Mouse (Mus musculus): ENCODE measurements around the gene Dapk1. TPM values are rescaled to one million over a fixed set of nuclear protein-coding genes. Genes with fewer than 3 reads are reported as not detected.

Dapk1 gene
- polyA plus RNA-seq, 1 experiment from 2014 or later = 32.7 TPM

GRCm38 (mm10) chr13:60707541-60708468 lies 106.1 kb downstream of the Dapk1 start:
- Histone ChIP-seq H3K27ac (no peak overlapping the region), H3K9me3 (no peaks in the 10 kb centered on the region), H3K27me3 (no peaks in the 10 kb centered on the region), H3K36me3 (no peaks in the 10 kb centered on the region), H3K4me1 (peaks cover 13% of the 10 kb centered on the region; the same call in 1 of the 2 replicates), H3K4me3 (no peak overlapping the region), H3K4me2 (no peak overlapping the region), H3K9ac (no peak overlapping the region)
- 81% methylated on average over 16 of the region's 16 CpGs for WGBS
- ATAC-seq (ENCODE audit: borderline replicate concordance, extremely low read depth, low FRiP score, low TSS enrichment) = no peak

GRCm38 (mm10) chr13:60709136-60709535 lies 107.4 kb downstream of the Dapk1 start:
- Histone ChIP-seq H3K36me3 (no peaks in the 10 kb centered on the region), H3K4me3 (no peak overlapping the region), H3K27me3 (no peaks in the 10 kb centered on the region), H3K27ac (no peak overlapping the region), H3K4me2 (no peak overlapping the region), H3K9me3 (no peaks in the 10 kb centered on the region), H3K9ac (no peak overlapping the region), H3K4me1 (peaks cover 13% of the 10 kb centered on the region; the same call in 1 of the 2 replicates)
- 60% methylated on average over 6 of the region's 6 CpGs for WGBS
- no peak for ATAC-seq (ENCODE audit: borderline replicate concordance, extremely low read depth, low FRiP score, low TSS enrichment)

DNA sequence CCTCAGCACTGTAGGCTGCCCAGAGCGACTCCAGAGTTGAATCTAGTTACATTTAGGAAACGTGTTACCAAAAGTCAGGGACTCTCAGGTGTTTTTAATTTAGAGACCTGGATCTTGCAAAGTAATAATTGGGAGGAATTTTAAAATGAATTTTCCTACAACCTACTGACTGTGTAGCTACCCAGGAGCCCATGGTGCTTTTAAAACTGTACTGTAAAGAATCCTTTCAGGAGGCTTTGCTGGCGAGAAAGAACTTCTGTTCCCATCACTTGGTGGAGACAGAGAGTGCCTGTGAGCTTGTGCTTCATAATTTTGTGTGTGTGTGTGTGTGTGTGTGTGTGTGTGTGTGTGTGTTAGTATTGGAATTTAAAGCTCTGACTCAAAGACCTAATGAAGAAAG lies 109.2 kb downstream of the Dapk1 start:
- no peaks in the 10 kb centered on the region for H3K9me3 ChIP-seq
- H3K9ac ChIP-seq = no peak overlapping the region
- H3K36me3 ChIP-seq = no peaks in the 10 kb centered on the region
- no peak overlapping the region for H3K4me3 ChIP-seq
- no peak overlapping the region for H3K4me2 ChIP-seq
- peaks cover 21% of the 10 kb centered on the region; the same call in 1 of the 2 replicates for H3K4me1 ChIP-seq
- H3K27ac ChIP-seq = no peak overlapping the region
- WGBS = 86% methylated on average over 3 of the region's 3 CpGs
- ATAC-seq (ENCODE audit: borderline replicate concordance, extremely low read depth, low FRiP score, low TSS enrichment) = no peak
- no peaks in the 10 kb centered on the region for H3K27me3 ChIP-seq

DNA sequence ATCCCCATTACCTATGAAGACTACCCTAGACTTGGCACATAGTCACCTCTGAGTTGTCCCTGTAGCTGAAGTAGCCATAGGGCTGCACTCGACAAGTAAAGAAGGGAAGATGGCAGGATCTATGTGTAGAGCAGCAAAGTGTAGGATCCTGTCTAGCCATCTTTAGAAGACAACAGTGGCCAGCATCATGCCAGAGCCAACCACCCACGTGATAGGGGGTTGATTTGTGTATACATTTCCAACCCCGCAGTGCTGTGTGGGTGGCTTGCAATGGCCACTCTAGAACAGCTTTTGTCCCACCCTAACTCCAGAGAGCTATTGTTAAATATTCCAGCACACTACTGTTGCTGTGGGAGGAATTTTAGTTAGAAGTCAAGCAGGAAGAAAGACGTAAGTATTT lies 111.8 kb downstream of the Dapk1 start:
- ATAC-seq (ENCODE audit: borderline replicate concordance, extremely low read depth, low FRiP score, low TSS enrichment) = no peak
- 70% methylated on average over 4 of the region's 4 CpGs for WGBS

GRCm38 (mm10) chr13:60716107-60716506 lies 114.4 kb downstream of the Dapk1 start:
- H3K4me2 ChIP-seq = no peak overlapping the region
- no peaks in the 10 kb centered on the region for H3K9me3 ChIP-seq
- no peak overlapping the region for H3K9ac ChIP-seq
- H3K36me3 ChIP-seq = 0 out of 2 replicates have a peak, but pooled peaks cover 6% of the 10 kb centered on the region
- no peak overlapping the region for H3K4me3 ChIP-seq
- H3K4me1 ChIP-seq = peaks cover 25% of the 10 kb centered on the region; the same call in 1 of the 2 replicates
- H3K27ac ChIP-seq = peak overlapping the region; percentile 66
- no peak for ATAC-seq (ENCODE audit: borderline replicate concordance, extremely low read depth, low FRiP score, low TSS enrichment)
- no peaks in the 10 kb centered on the region for H3K27me3 ChIP-seq
- 51% methylated on average over 3 of the region's 3 CpGs for WGBS

More for the DNA sequence above, 111.8 kb downstream of the Dapk1 start:
- no peak overlapping the region for H3K27ac ChIP-seq
- H3K36me3 ChIP-seq = no peaks in the 10 kb centered on the region
- no peak overlapping the region for H3K4me2 ChIP-seq
- no peak overlapping the region for H3K4me3 ChIP-seq
- no peak overlapping the region for H3K9ac ChIP-seq
- H3K9me3 ChIP-seq = no peaks in the 10 kb centered on the region
- no peaks in the 10 kb centered on the region for H3K27me3 ChIP-seq
- peaks cover 30% of the 10 kb centered on the region; the same call in 1 of the 2 replicates for H3K4me1 ChIP-seq

DNA sequence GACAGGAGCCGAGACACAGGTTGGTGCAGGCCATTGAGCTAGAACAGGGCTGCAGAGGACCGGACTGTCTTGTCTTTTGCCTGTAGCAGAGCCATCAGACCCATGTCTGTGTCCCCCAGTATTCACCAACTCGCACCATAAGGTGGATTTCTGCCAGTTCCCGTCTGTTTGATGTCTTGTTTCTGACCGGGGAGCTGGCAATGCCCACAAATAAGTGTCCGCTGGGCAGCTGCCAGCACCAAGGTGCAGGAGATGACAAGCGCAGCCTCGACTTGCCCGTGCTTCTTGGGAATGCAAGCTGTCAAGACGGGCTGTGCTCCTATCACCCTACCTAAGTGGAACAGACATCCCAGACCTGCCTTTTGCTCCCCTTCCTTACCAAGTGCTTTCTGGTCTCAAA lies 115.7 kb downstream of the Dapk1 start:
- no peak for ATAC-seq (ENCODE audit: borderline replicate concordance, extremely low read depth, low FRiP score, low TSS enrichment)
- no peaks in the 10 kb centered on the region for H3K27me3 ChIP-seq
- 0 out of 2 replicates have a peak, but pooled peaks cover 9% of the 10 kb centered on the region for H3K36me3 ChIP-seq
- peaks cover 22% of the 10 kb centered on the region; the same call in 1 of the 2 replicates for H3K4me1 ChIP-seq
- no peak overlapping the region for H3K4me2 ChIP-seq
- WGBS = 73% methylated on average over 10 of the region's 10 CpGs
- H3K9me3 ChIP-seq = no peaks in the 10 kb centered on the region
- H3K9ac ChIP-seq = no peak overlapping the region
- H3K4me3 ChIP-seq = no peak overlapping the region
- H3K27ac ChIP-seq = no peak overlapping the region

DNA sequence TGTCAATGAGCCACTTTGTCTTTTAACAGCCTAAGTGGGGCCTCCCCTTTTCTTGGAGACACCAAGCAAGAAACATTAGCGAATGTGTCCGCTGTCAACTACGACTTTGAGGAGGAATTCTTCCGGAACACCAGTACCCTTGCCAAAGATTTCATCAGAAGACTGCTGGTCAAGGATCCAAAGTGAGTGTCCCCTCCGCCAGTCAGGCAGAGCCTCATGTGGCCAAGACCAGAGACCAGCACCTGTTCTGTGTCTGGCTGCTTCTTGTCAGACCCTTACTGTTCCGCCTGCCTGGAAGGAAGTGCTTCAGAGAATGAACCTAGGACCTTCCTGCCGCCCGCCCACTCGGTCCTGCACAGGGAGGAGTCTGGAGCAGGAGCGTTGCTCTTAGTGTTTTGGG lies 117.8 kb downstream of the Dapk1 start:
- Histone ChIP-seq H3K4me1 (peaks cover 27% of the 10 kb centered on the region), H3K4me2 (no peak overlapping the region), H3K9me3 (no peaks in the 10 kb centered on the region), H3K9ac (no peak overlapping the region), H3K27ac (no peak overlapping the region), H3K36me3 (0 out of 2 replicates have a peak, but pooled peaks cover 9% of the 10 kb centered on the region), H3K4me3 (no peak overlapping the region), H3K27me3 (no peaks in the 10 kb centered on the region)
- 74% methylated on average over 10 of the region's 10 CpGs for WGBS
- ATAC-seq (ENCODE audit: borderline replicate concordance, extremely low read depth, low FRiP score, low TSS enrichment) = no peak

- H3K4me3 ChIP-seq = no peak overlapping the region
- H3K9me3 ChIP-seq = no peaks in the 10 kb centered on the region
- H3K4me1 ChIP-seq = peaks cover 7% of the 10 kb centered on the region
- H3K9ac ChIP-seq = no peak overlapping the region
- peaks cover 25% of the 10 kb centered on the region; the same call in 1 of the 2 replicates for H3K36me3 ChIP-seq
- peak overlapping the region; percentile 73 for H3K27ac ChIP-seq
- H3K27me3 ChIP-seq = no peaks in the 10 kb centered on the region
- no peak overlapping the region for H3K4me2 ChIP-seq
- 32% methylated on average over 8 of the region's 8 CpGs for WGBS
- peak; percentile 39; the same call in 1 of the 2 replicates for ATAC-seq (ENCODE audit: borderline replicate concordance, extremely low read depth, low FRiP score, low TSS enrichment)
These were observed 121.0 kb downstream of the Dapk1 start for GRCm38 (mm10) chr13:60722763-60723162.

GRCm38 (mm10) chr13:60728276-60729054 lies 126.7 kb downstream of the Dapk1 start:
- ATAC-seq (ENCODE audit: borderline replicate concordance, extremely low read depth, low FRiP score, low TSS enrichment) = no peak
- Histone ChIP-seq H3K9ac (no peak overlapping the region), H3K4me3 (no peak overlapping the region), H3K9me3 (no peaks in the 10 kb centered on the region), H3K27me3 (no peaks in the 10 kb centered on the region), H3K27ac (no peak overlapping the region), H3K36me3 (peaks cover 27% of the 10 kb centered on the region; the same call in 1 of the 2 replicates), H3K4me1 (peaks cover 7% of the 10 kb centered on the region; the same call in 1 of the 2 replicates), H3K4me2 (no peak overlapping the region)
- 80% methylated on average over 9 of the region's 9 CpGs for WGBS

GRCm38 (mm10) chr13:60729055-60729402 lies 127.3 kb downstream of the Dapk1 start:
- Histone ChIP-seq H3K27me3 (no peaks in the 10 kb centered on the region), H3K9me3 (no peaks in the 10 kb centered on the region), H3K27ac (no peak overlapping the region), H3K4me1 (0 out of 2 replicates have a peak, but pooled peaks cover 7% of the 10 kb centered on the region), H3K4me2 (no peak overlapping the region), H3K9ac (no peak overlapping the region), H3K36me3 (peaks cover 27% of the 10 kb centered on the region; the same call in 1 of the 2 replicates), H3K4me3 (no peak overlapping the region)
- 55% methylated on average over 3 of the region's 3 CpGs for WGBS
- no peak for ATAC-seq (ENCODE audit: borderline replicate concordance, extremely low read depth, low FRiP score, low TSS enrichment)

GRCm38 (mm10) chr13:60730587-60730986 lies 128.8 kb downstream of the Dapk1 start:
- no peak overlapping the region for H3K4me3 ChIP-seq
- H3K36me3 ChIP-seq = peaks cover 22% of the 10 kb centered on the region; the same call in 1 of the 2 replicates
- H3K9ac ChIP-seq = no peak overlapping the region
- peak overlapping the region; percentile 18; the same call in 1 of the 2 replicates for H3K27ac ChIP-seq
- no peak overlapping the region for H3K4me2 ChIP-seq
- ATAC-seq (ENCODE audit: borderline replicate concordance, extremely low read depth, low FRiP score, low TSS enrichment) = peak; percentile 58; the same call in 1 of the 2 replicates
- no peaks in the 10 kb centered on the region for H3K9me3 ChIP-seq
- 83% methylated on average over 7 of the region's 7 CpGs for WGBS
- peaks cover 13% of the 10 kb centered on the region for H3K4me1 ChIP-seq
- H3K27me3 ChIP-seq = no peaks in the 10 kb centered on the region

Data from lung, embryonic 15.5 days (tissue).